Mouse (Mus musculus) naive thymus-derived CD4-positive, alpha-beta T cell, adult 2 months (primary cell): Measurements from ENCODE around the gene Atg4b.
A peak's percentile ranks its signal among the peaks of the same experiment; 100 is the strongest.

ENCODE experiments used
- DNase-seq: peaks from one replicate; pipeline ENCODE4 v3.0.0-alpha.2; 2011; ENCODE audit warnings: low read depth

Atg4b gene

DNA sequence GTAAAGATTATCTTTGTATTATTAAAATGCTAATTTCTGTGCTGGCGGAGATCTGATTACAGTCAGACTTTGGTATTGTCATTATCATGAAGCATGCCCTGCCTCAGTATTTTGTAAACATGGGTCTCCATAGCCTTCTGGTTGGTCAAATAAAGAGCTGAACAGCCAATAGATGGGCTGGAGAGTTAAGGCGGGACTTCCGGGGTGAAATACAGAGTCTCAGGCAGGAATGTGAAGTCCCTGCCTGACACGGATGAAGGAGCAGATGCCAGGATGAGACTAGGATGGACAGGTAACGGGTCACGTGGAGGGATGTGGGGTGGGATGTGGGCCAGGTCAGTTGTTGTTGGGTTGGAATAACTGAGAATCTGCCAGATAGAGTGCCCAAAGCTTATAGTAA is at the start of gene Atg4b:
Gene Atg4b (plus strand): TSS at position 211 of the 400 bp plus-strand sequence.
- no peak for DNase-seq

GRCm38 (mm10) chr1:93702106-93702505 is 49.2 kb upstream of the Atg4b start:
- DNase-seq, result no peak

GRCm38 (mm10) chr1:93703472-93704048 is 47.7 kb upstream of the Atg4b start:
- no peak for DNase-seq

DNA sequence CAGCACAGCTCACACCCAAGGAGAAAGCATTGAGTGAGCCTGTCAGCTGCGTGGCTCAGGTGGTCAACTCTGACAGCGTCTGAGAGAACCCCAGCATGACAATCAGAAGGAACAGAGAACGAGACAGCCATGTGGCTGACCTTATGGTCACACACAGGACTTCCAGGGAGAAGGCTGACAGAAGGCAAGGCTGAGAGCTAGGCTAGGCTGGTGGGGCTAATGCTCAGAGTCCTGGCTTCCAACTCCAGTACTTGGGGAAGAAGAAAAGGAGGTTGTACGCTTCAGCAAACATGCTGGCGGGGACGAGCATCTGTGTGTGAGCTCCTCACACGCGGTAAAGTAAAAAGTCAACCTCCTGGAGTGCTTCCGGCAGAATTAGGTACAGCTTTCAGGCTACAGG is 47.0 kb upstream of the Atg4b start:
- no peak for DNase-seq

DNA sequence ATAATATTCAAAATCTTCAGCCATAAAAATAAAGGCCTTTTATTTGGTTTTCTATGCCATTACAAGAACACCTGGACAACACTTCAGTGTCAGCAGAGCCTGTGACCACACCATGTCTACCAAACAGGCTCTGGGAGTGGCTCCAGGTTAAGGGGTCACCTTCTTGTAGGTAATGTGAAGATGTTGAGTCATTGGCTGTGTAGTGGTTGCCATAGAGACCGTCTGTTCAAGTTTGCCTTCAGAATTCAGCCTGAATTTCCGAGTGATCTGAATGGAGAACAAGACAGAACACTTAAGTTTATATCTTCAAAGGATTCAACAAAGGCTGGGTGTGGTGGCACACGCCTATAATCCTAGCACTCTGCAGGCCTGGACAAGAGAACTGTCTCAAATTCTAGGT is 45.9 kb upstream of the Atg4b start:
- DNase-seq, result no peak

DNA sequence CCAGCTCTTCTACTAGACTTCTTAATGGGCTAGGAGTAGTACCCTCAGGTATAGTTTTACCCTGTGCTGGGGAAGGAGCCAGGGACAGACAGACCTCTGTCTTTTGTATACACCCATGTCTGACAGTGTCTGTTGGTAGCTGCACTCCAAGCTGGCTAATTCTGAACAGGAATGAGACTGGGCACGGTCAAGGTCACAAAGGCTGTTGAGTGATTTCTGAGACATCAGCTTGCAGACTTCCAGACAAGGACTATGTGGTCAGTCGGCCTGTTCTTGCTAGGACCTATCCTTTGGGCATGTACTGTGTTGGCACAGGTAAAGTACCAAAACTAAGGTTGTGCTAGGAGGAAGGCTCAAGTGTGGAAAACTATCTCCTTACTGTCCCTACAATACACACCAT is 35.1 kb upstream of the Atg4b start:
- DNase-seq, result no peak

DNA sequence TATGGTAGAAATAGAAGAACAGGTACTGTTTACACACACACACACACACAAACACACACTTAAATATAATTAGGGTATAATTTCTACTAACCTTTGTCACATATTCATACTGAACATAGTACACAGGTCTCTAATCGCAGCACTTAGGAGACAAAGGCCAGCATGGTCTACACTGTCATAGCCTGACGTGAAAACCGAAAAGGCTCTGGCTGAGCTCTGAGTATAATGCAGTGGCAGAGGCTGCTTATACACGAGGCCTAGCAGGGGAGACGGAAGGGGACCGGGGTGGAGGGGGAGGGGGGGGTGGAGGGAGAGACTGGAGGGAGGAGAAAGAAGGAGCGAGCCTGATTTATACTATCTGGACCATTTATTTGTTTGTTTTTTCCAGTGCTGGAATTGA is 29.7 kb upstream of the Atg4b start:
- DNase-seq, result no peak

DNA sequence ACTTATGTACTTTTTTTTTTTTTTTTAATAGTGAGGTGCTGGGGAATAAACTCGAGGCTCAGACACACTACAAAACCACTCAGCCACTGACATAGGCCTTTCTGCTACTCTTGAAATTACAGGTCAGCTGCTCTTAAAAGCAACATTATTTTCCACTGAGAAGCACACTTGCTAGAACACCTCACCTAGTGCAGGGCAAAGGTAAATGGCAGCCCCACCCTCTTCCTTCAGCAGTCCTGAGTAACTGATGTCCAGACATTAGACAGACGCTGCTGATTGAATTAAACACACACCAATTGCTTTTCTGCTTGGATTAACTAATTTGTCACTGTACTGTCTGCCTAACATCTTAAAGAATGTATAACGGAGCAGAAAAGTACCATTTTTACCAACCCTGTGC is 26.7 kb upstream of the Atg4b start:
- DNase-seq, result no peak

DNA sequence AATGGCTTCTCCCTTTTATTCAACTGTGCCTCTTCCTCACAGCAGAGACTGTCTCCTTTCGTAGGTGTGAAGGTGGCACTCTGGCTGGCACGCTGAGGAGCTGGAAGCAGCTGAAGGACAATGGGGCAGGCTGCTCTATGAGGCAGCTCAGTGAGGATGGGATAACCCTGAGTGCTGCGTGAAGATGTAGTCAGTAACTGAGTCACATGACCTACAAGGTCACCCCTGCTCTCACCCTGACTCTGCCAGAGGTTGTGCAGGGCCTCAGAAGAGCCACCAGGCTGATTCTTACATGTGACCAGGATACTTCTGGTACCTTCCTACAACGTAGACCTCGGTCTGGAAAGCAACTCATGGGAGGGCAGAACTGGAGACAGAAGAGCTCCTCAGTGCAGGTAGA is 25.6 kb upstream of the Atg4b start:
- DNase-seq, result no peak

- DNase-seq, result no peak
These were observed 25.2 kb upstream of the Atg4b start for GRCm38 (mm10) chr1:93726116-93726515.

GRCm38 (mm10) chr1:93726974-93727373 is 24.3 kb upstream of the Atg4b start:
- peak; percentile 49 for DNase-seq

DNA sequence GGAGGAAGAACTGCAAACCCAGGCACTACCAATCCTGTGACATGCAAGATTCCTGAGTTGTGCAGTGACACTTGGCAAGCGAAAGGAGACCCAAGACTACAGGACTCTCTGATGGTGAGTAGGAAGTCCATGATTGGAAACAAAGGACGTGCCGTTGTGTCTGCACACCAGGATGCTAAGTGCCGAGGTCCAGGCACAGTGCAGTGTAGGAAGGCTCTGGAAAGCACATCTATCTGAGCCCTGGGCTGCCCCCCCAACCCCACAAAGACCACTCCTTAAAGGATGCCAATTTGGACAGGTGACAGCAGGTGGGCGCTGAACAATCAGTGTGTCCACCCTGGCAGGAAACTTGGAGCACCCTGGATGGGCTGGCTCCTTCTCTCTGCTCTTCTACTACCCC is 20.2 kb upstream of the Atg4b start:
- no peak for DNase-seq

DNA sequence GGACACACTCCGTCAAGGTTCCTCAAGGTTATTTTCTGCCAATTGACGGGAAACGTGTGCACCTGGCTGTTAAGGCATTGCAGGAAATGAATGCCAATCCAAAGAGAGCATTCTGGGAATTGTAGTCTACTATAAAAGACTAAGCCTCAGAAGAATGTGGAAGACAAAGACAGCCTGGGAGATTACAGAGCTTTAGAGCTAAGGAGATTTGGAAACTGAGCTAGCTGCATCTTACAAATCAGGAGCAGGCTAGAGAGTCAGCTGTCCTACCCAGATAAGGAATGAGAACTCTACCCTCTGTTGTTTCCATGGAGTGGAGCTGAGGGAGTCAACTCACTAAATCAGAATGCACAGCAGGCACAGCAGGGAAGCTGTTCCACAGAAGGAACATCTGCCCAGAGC is 19.4 kb upstream of the Atg4b start:
- DNase-seq, result no peak

- peak; percentile 45 for DNase-seq
These were observed 15.4 kb upstream of the Atg4b start for GRCm38 (mm10) chr1:93735859-93736258.

DNA sequence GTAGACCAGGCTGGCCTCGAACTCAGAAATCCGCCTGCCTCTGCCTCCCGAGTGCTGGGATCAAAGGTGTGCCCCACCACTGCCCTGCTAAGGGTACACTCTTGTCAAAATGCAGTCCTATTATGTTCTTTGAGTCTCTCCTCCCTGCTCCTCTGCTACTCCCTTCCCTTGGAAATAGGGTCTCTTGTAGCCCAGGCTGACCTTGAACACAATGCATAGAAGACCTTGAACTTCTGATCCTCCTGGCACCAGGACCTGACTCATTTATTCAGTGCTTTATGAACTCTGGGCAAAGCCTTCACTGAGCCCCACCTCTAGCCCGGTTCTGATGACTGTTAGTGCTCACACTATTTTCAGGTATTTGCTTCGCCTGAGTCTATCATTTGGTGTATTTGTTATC is 13.6 kb upstream of the Atg4b start:
- DNase-seq, result no peak

DNA sequence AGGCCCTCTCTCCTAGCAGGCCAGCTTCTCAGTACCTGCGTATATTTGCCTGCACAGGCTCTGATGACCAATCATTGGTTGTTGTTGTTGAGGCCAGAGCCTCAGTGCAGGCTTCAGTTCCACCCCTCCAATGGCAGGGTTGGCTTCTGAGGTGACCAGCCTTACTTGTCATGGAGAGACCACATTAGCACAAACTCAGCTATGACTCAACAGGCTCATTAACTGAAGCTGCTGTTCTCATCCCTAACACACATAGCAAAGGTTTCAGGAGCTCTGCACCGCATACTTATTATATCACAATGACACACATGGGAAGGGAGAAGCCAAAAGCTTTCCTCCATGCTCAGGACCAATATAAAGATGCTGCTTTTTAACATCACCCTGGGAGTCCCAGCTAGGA is 10.6 kb upstream of the Atg4b start:
- DNase-seq, result no peak

DNA sequence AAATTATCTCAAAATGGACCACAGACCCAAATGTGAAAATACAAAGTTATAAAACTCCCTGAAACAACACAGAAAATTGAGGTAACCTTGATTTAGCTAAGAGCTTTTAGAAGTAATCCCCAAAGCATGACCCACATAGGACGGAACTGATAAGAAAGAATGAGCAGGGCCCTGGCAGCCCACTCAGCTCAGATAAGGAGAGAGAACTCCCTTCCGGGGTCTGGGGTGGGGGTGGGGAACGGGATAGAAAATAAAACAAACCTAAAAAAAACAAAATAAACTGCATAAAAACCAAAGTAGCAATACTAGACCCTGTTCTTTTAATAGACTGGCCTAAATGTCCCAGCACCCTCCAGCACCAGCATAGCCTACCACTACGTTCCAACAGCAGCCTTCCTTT is 9.3 kb upstream of the Atg4b start:
- no peak for DNase-seq

DNA sequence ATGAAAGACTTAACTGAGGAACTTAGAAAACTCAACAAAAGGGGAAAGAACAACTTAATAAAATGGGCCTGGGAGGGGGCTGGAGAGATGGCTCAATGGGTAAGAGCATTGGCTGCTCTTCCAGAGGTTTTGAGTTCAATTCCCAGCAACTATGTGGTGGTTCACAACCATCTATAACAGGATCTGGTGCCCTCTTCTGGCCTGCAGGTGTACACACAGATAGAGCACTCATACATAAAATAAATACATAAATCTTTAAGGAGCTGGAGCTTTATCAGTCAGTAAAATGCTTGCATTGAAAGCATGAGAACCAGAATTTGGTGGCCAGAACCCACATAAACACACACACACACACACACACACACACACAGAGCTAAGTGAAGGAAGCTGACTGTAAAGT is 8.4 kb upstream of the Atg4b start:
- peak; percentile 30 for DNase-seq

DNA sequence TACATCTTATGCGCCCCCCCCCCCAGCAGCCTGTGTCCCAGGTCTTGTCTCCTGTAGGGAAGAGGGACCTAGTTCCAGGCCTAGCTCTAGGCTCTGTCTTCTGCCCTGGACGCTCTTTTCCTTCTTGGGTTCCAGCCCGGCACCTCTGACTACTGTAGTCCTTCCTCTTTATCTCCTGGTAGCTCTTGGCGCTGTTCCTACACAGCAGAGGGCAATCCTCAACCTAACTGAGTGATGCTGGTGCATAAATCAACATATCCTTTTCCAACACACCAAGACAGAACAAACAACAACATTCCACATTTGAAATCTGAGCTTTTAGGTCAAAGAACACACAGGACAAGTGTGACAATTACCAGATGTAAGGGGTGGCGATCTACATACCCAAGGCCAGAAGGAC is 5.1 kb upstream of the Atg4b start:
- DNase-seq, result no peak

DNA sequence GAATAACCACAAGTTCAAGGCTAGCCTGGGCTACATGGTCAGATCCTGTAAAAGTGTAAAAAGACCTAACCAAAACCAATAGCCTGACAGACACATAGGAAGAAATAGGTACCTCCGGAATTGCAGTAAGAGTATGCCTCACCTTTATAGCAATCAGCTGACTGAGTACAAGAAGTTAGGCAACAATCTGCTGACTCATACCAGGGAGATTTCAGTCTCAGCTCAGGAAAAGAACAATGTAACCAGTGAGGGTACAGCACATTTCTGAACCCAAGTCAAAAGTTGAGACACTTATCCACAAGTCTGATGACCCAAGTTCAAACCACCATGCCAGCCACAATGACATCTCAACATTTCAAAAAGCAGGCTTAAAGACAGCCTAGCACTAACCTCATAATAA is 2.8 kb upstream of the Atg4b start:
- no peak for DNase-seq

GRCm38 (mm10) chr1:93753911-93754572 is 2.7 kb downstream of the Atg4b start:
- peak; percentile 44 for DNase-seq

GRCm38 (mm10) chr1:93754573-93755290 is 3.4 kb downstream of the Atg4b start, which contains the start of gene Thap4:
TSS of gene Thap4 (minus strand) at chr1:93754864.
- peak; percentile 90 for DNase-seq

- DNase-seq, result no peak
These were observed 4.0 kb downstream of the Atg4b start for GRCm38 (mm10) chr1:93755291-93755610.

DNA sequence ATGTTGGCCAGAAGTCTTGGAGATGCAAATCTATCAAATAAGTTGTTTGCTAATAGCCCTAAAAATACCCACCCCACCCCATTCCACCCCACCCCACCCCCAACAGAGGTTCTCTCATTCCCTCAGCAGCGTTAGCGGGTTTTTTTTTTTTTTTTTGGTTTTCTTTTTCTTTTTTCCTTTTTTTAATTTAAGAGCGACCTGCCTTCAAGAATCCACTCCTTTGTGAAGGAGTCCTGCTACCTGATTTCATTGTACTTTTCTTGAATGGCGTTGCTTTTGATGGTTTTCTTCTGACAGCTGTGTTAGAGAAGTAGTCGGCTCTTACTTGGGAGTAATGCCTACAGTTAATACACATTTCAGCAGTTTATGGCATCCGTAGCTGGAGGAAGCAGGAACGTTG is 4.3 kb downstream of the Atg4b start:
- peak; percentile 23 for DNase-seq
